Mouse (Mus musculus): ENCODE measurements at regions not wholly inside any gene's neighbourhood (a gene's known extent, or its start where the extent isn't known, plus 50 kb on each side); places are given as distances from the start of the nearest gene placed in this dataset.

- no peak overlapping the region for H3K4me2 ChIP-seq
- DNase-seq (no peak), ATAC-seq (ENCODE audit: insufficient read depth) (no peak)
- WGBS = 92% methylated on average over 4 of the region's 4 CpGs
- H3K36me3 ChIP-seq (ENCODE audit: insufficient read depth) = no peaks in the 10 kb centered on the region
- no peaks in the 10 kb centered on the region for H3K4me1 ChIP-seq (ENCODE audit: insufficient read depth)
- no peaks in the 10 kb centered on the region for H3K27me3 ChIP-seq (ENCODE audit: insufficient read depth, low read length)
- no peak overlapping the region for H3K9ac ChIP-seq
- H3K9me3 ChIP-seq (ENCODE audit: low read depth, low read length) = no peaks in the 10 kb centered on the region
- TF ChIP-seq CTCF (IDR thresholded peaks at IDR 0.05; ENCODE audit: low read depth) = no peak
- no peak overlapping the region for H3K4me3 ChIP-seq (ENCODE audit: low read depth, low read length)
- H3K27ac ChIP-seq (ENCODE audit: low read depth) = no peak overlapping the region
These were observed 81.0 kb upstream of the Cpm start for GRCm38 (mm10) chr10:117548262-117548661.

DNA sequence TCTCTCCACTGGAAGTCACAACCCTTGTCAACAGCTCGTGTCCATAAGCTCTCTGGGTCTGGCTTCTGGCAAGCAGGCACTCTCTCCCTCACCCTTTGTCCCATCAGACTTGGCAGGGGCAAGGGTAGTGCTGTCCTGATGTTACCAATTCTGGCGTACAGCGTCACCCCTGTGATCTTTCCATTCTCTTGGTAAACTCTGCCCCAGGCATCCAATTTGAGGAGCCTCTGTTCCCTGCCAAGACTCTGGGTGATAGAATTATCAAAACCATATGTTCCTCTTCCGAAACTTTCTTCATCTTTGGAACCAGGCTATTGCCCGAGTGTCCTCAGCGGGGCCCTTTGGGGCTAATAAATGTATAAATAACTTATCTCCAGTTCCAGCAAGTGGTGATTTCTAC is 82.0 kb upstream of the Cpm start:
- Histone ChIP-seq H3K9ac (no peak overlapping the region), H3K4me2 (no peak overlapping the region), H3K4me1 (ENCODE audit: insufficient read depth) (no peaks in the 10 kb centered on the region), H3K36me3 (ENCODE audit: insufficient read depth) (no peaks in the 10 kb centered on the region), H3K4me3 (ENCODE audit: low read depth, low read length) (no peak overlapping the region), H3K27ac (ENCODE audit: low read depth) (no peak overlapping the region), H3K9me3 (ENCODE audit: low read depth, low read length) (no peaks in the 10 kb centered on the region), H3K27me3 (ENCODE audit: insufficient read depth, low read length) (no peaks in the 10 kb centered on the region)
- ATAC-seq (ENCODE audit: insufficient read depth) (peak; percentile 49), DNase-seq (peak; percentile 48)
- TF ChIP-seq CTCF (IDR thresholded peaks at IDR 0.05; ENCODE audit: low read depth) = no peak
- 64% methylated on average over 6 of the region's 6 CpGs for WGBS

GRCm38 (mm10) chr10:117545842-117546631 is 83.3 kb upstream of the Cpm start:
- H3K27me3 ChIP-seq (ENCODE audit: insufficient read depth, low read length) = no peaks in the 10 kb centered on the region
- 79% methylated on average over 5 of the region's 5 CpGs for WGBS
- no peak for ATAC-seq (ENCODE audit: insufficient read depth)

GRCm38 (mm10) chr10:117544680-117545546 is 84.4 kb upstream of the Cpm start:
- 66% methylated on average over 15 of the region's 15 CpGs for WGBS
- no peak overlapping the region for H3K4me2 ChIP-seq
- H3K9ac ChIP-seq = no peak overlapping the region
- no peaks in the 10 kb centered on the region for H3K9me3 ChIP-seq (ENCODE audit: low read depth, low read length)
- H3K27ac ChIP-seq (ENCODE audit: low read depth) = no peak overlapping the region
- H3K4me3 ChIP-seq (ENCODE audit: low read depth, low read length) = no peak overlapping the region
- H3K36me3 ChIP-seq (ENCODE audit: insufficient read depth) = no peaks in the 10 kb centered on the region
- DNase-seq (no peak), ATAC-seq (ENCODE audit: insufficient read depth) (no peak)
- no peak for TF ChIP-seq CTCF (IDR thresholded peaks at IDR 0.05; ENCODE audit: low read depth)
- no peaks in the 10 kb centered on the region for H3K27me3 ChIP-seq (ENCODE audit: insufficient read depth, low read length)
- no peaks in the 10 kb centered on the region for H3K4me1 ChIP-seq (ENCODE audit: insufficient read depth)

More at GRCm38 (mm10) chr10:117545842-117546631, 83.3 kb upstream of the Cpm start:
- Histone ChIP-seq H3K9me3 (ENCODE audit: low read depth, low read length) (no peaks in the 10 kb centered on the region), H3K9ac (no peak overlapping the region), H3K4me1 (ENCODE audit: insufficient read depth) (no peaks in the 10 kb centered on the region), H3K4me2 (no peak overlapping the region), H3K27ac (ENCODE audit: low read depth) (no peak overlapping the region), H3K36me3 (ENCODE audit: insufficient read depth) (no peaks in the 10 kb centered on the region), H3K4me3 (ENCODE audit: low read depth, low read length) (no peak overlapping the region)
- DNase-seq = no peak
- TF ChIP-seq CTCF (IDR thresholded peaks at IDR 0.05; ENCODE audit: low read depth) = no peak

GRCm38 (mm10) chr10:117543995-117544679 is 85.2 kb upstream of the Cpm start:
- no peak for TF ChIP-seq CTCF (IDR thresholded peaks at IDR 0.05; ENCODE audit: low read depth)
- Histone ChIP-seq H3K27ac (ENCODE audit: low read depth) (no peak overlapping the region), H3K36me3 (ENCODE audit: insufficient read depth) (no peaks in the 10 kb centered on the region), H3K27me3 (ENCODE audit: insufficient read depth, low read length) (no peaks in the 10 kb centered on the region), H3K4me2 (no peak overlapping the region), H3K4me1 (ENCODE audit: insufficient read depth) (no peaks in the 10 kb centered on the region), H3K9me3 (ENCODE audit: low read depth, low read length) (no peaks in the 10 kb centered on the region), H3K9ac (no peak overlapping the region), H3K4me3 (ENCODE audit: low read depth, low read length) (no peak overlapping the region)
- ATAC-seq (ENCODE audit: insufficient read depth) (no peak), DNase-seq (no peak)
- 86% methylated on average over 13 of the region's 13 CpGs for WGBS

DNA sequence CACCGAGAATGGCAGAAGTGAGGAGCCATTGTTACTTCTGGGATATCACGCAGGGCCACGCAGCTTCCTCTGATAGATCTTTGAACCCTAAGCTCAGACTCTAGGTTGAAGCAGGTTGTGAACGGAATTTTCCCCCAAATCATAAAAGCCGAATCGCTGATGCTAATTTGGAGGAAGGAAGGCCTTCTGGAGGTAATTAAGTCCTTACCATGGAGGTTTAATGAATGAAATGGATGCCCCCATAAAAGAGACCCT is 85.7 kb upstream of the Cpm start:
- H3K27ac ChIP-seq (ENCODE audit: low read depth) = no peak overlapping the region
- no peak overlapping the region for H3K4me3 ChIP-seq (ENCODE audit: low read depth, low read length)
- TF ChIP-seq CTCF (IDR thresholded peaks at IDR 0.05; ENCODE audit: low read depth) = no peak
- no peak overlapping the region for H3K9ac ChIP-seq
- no peaks in the 10 kb centered on the region for H3K4me1 ChIP-seq (ENCODE audit: insufficient read depth)
- H3K4me2 ChIP-seq = no peak overlapping the region
- no peaks in the 10 kb centered on the region for H3K27me3 ChIP-seq (ENCODE audit: insufficient read depth, low read length)
- no peaks in the 10 kb centered on the region for H3K36me3 ChIP-seq (ENCODE audit: insufficient read depth)
- no peaks in the 10 kb centered on the region for H3K9me3 ChIP-seq (ENCODE audit: low read depth, low read length)
- DNase-seq = no peak
- 93% methylated on average over 6 of the region's 6 CpGs for WGBS
- ATAC-seq (ENCODE audit: insufficient read depth) = no peak

All from lung, embryonic 14.5 days (tissue).